Mouse (Mus musculus) small intestine, adult 2 months (tissue): ENCODE data around the gene Adgrf3.

Experiments
- CTCF ChIP-seq: fragments of 200-500 bp; IDR thresholded peaks from 2 replicates; pipeline ENCODE4 v1.5.1; 2012; ENCODE audit warnings: low read depth, mild to moderate bottlenecking, control low read depth, inconsistent platforms, low read length, moderate library complexity, mixed read lengths; ENCODE audit not compliant: insufficient replicate concordance, insufficient read length; ENCODE audit errors: extremely low read depth
- POLR2A ChIP-seq: fragments of 200-500 bp; IDR thresholded peaks from 2 replicates; pipeline ENCODE4 v1.6.1; 2012; ENCODE audit warnings: low read depth, mild to moderate bottlenecking, control low read depth, inconsistent platforms, low read length, moderate library complexity

GRCm38 (mm10) chr5:30203216-30203885 is 2.2 kb downstream of the Adgrf3 start:
- TF ChIP-seq CTCF = no peak
- no peak for TF ChIP-seq POLR2A
